Mouse (Mus musculus) monocyte, adult 59 days (primary cell): ENCODE results near the gene Olfr331. TPM values are rescaled to one million over a fixed set of nuclear protein-coding genes. Genes with fewer than 3 reads are reported as not detected.

Source experiments
- total RNA-seq, 2 experiments: library from RNA; stranded (reverse); gene quantifications; one replicate each; pipeline ENCODE4 v1.2.4; 2023

Gene Olfr331
- total RNA-seq = not detected

GRCm38 (mm10) chr11:58502472-58502871 is at the start of gene Olfr331:
Olfr331 (minus strand) TSS chr11:58502572.

GRCm38 (mm10) chr11:58546322-58546721 is 44.0 kb upstream of the Olfr331 start, which contains the start of gene Olfr329-ps:
Olfr329-ps (minus strand) TSS chr11:58546422.

DNA sequence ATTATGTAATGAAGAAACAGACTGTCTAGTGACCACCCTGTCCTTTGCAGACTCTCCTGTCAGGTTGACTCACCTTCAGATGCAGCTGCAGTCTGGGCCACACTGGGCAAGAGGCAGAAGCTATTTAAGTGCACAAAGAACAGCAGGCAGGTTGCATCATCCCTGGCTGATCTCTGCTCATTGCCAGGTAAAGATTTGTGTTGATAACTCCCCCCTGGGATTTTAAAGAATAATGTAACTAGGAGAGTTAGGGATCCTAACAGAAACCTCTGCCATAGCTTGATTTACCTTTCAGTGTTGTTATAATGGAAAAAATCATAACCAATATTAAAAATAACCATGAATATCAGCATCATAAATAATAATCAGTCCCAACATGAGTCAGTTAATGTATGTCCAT is 32.4 kb upstream of the Olfr331 start, which contains the start of gene Olfr330:
Gene Olfr330 (minus strand): TSS at position 101 of the 400 bp plus-strand sequence.

GRCm38 (mm10) chr11:58492455-58492854 is 9.9 kb downstream of the Olfr331 start, which contains the start of gene Olfr332:
Olfr332 (minus strand) TSS chr11:58492555.

GRCm38 (mm10) chr11:58462170-58462569 is 40.2 kb downstream of the Olfr331 start, which contains the start of gene Olfr30:
Olfr30 (minus strand) TSS chr11:58462270.

DNA sequence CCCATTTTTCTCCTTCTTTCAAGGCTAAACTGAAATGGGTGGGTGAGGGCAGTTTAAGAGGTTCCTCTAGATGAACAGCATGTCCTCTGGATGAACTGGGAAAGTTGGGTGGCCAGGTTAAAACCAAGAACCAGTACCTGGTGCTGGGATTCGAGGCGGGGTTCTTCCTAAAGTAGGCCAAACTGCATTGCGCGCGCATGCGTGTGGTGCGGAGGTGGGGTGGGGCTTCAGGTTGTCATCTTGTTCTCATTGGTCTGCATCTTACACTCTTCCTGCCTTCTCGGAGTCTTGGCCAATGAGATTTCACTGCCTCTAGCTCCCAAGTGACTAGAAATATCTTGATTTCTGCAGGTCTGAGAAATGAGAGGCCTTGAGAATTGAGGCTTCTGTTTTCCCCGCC is 49.6 kb downstream of the Olfr331 start, which contains the start of gene Lypd9:
Gene Lypd9 (minus strand): TSS at position 165 of the 400 bp plus-strand sequence.

Other genes starting within 250 kb of the Olfr331 start
- gene 4930438A08Rik, start 227.8 kb downstream of the Olfr331 start, total RNA-seq = not detected
- gene Zfp692, start 195.5 kb downstream of the Olfr331 start, total RNA-seq = 10 to 100 TPM; 15.4 to 16.2 TPM
- 10 to 100 TPM; 16.7 to 17.2 TPM for gene Zfp672, start 172.2 kb downstream of the Olfr331 start, total RNA-seq
- 10 to 100 TPM; 18.2 to 26.0 TPM for gene Sh3bp5l, start 171.8 kb downstream of the Olfr331 start, total RNA-seq
- gene Lypd8, start 123.5 kb downstream of the Olfr331 start, total RNA-seq = not detected
- gene 1810065E05Rik, start 81.5 kb downstream of the Olfr331 start, total RNA-seq = not detected
- not detected for gene Gm12253, start 70.0 kb downstream of the Olfr331 start, total RNA-seq
- not detected for gene Lypd9, start 49.6 kb downstream of the Olfr331 start, total RNA-seq
- not detected for gene Olfr30, start 40.3 kb downstream of the Olfr331 start, total RNA-seq
- not detected for gene Olfr332, start 10.0 kb downstream of the Olfr331 start, total RNA-seq
- gene Olfr330, start 32.3 kb upstream of the Olfr331 start, total RNA-seq = not detected
- not detected for gene Olfr329-ps, start 43.9 kb upstream of the Olfr331 start, total RNA-seq
- gene Olfr328, start 53.1 kb upstream of the Olfr331 start, total RNA-seq = under 1 TPM in 1 of 2 experiments, not detected in 1; 0.39 TPM
- not detected for gene Olfr224, start 68.0 kb upstream of the Olfr331 start, total RNA-seq
- not detected for gene Olfr325, start 75.2 kb upstream of the Olfr331 start, total RNA-seq
- not detected for gene Olfr324, start 92.5 kb upstream of the Olfr331 start, total RNA-seq
- not detected for gene 2210407C18Rik, start 113.5 kb upstream of the Olfr331 start, total RNA-seq
- not detected for gene Olfr323, start 127.9 kb upstream of the Olfr331 start, total RNA-seq
- not detected for gene Trim58, start 137.9 kb upstream of the Olfr331 start, total RNA-seq
- not detected for gene Olfr322, start 156.2 kb upstream of the Olfr331 start, total RNA-seq
- gene Olfr320, start 178.5 kb upstream of the Olfr331 start, total RNA-seq = not detected
- gene Olfr319, start 196.6 kb upstream of the Olfr331 start, total RNA-seq = not detected
- gene Olfr318, start 221.4 kb upstream of the Olfr331 start, total RNA-seq = not detected
- gene Olfr317, start 236.6 kb upstream of the Olfr331 start, total RNA-seq = not detected